Mouse (Mus musculus) liver, embryonic 15.5 days (tissue): ENCODE data around the gene 1700067P10Rik. TPM values are rescaled to one million over a fixed set of nuclear protein-coding genes. Genes with fewer than 3 reads are reported as not detected.

Experiments used
- ATAC-seq: fragments of 200-750 bp; cut with Nextera tagmentation; 2 replicates; pipeline ENCODE4 v1.8.0; 2017; ENCODE audit warnings: moderate number of reproducible peaks, mild to moderate bottlenecking, moderate library complexity; ENCODE audit not compliant: insufficient read depth
- H3K27ac ChIP-seq: fragments of 300-500 bp; sonication (generic); replicated peaks from 2 replicates; pipeline ENCODE4 v1.5.1; 2015; ENCODE audit warnings: mild to moderate bottlenecking, inconsistent platforms
- H3K27me3 ChIP-seq: fragments of 300-500 bp; sonication (generic); 2 replicates; pipeline ENCODE4 v1.6.1; 2015; ENCODE audit warnings: mild to moderate bottlenecking, inconsistent platforms
- H3K36me3 ChIP-seq: fragments of 300-500 bp; sonication (generic); replicated peaks from 2 replicates; pipeline ENCODE4 v1.6.1; 2015; ENCODE audit warnings: moderate library complexity, mild to moderate bottlenecking, inconsistent platforms
- H3K4me1 ChIP-seq: fragments of 300-500 bp; sonication (generic); replicated peaks from 2 replicates; pipeline ENCODE4 v1.6.1; 2015; ENCODE audit warnings: inconsistent platforms
- H3K4me2 ChIP-seq: fragments of 300-500 bp; sonication (generic); 2 replicates; pipeline ENCODE4 v1.6.1; 2015; ENCODE audit warnings: moderate library complexity, mild to moderate bottlenecking, inconsistent platforms
- H3K4me3 ChIP-seq: fragments of 300-500 bp; sonication (generic); replicated peaks from 2 replicates; pipeline ENCODE4 v1.5.1; 2015; ENCODE audit warnings: mild to moderate bottlenecking, inconsistent platforms
- H3K9ac ChIP-seq: fragments of 300-500 bp; sonication (generic); 2 replicates; pipeline ENCODE4 v1.6.1; 2015; ENCODE audit warnings: moderate library complexity, mild to moderate bottlenecking, inconsistent platforms
- H3K9me3 ChIP-seq: fragments of 300-500 bp; sonication (generic); replicated peaks from 2 replicates; pipeline ENCODE4 v1.6.1; 2016; ENCODE audit warnings: inconsistent platforms
- WGBS: fragments of 180-500 bp; shearing (Covaris S2); methylation state at CpG from one replicate; pipeline ENCODE4 v1.1.7; 2015; ENCODE audit warnings: mixed read lengths; ENCODE audit not compliant: insufficient replicate concordance; 5-methylcytosine and 5-hydroxymethylcytosine counted together
- polyA plus RNA-seq: library from polyadenylated mRNA; unstranded; fragments of >200 nt; fragmentation: Nextera tagmentation; extraction: Ambion mirVana; gene quantifications from 2 replicates; pipeline ENCODE4 v1.2.1, GENCODE M21; 2015

Gene 1700067P10Rik
- polyA plus RNA-seq, 1 experiment from 2014 or later, result not detected

DNA sequence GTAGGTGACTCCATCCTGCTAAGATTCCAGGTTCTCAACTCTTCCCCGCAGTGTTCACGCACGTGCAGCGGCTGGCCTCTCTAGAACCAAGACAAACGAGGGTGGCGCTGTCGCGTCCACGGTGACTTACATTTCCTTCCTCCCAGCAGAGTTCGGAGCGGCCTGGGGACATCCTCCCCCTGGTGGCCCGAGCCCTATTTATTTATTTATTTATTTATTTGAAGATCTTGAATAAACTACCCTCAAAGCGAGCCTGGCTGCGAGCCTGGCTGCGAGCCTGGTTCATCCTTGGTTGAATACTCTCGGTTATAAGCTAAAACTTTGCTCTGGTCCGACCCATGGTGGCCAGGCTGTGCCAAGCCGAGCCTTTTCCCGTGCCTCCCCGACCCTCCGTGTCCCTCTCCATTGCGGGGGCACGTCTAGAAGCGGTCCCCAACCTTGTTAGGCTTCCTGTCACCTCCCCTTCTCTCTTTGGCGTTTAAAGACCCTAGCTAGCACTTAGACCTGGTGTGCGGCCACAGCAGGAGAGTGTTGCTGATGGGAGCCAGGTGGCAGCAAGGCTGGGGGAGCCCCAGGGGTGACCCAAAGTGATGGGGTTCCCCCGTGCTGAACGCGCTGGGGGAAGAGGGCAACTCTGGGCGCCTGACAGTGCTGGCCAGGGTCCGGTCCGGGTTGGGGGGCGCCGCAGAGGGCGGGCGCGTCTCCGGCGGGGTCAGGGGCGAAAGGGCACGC lies 8.1 kb downstream of the 1700067P10Rik start:
- Histone ChIP-seq H3K27ac (peak overlapping the region; percentile 64), H3K27me3 (peaks cover 83% of the 10 kb centered on the region), H3K9ac (no peak overlapping the region), H3K4me2 (peak overlapping the region; percentile 52), H3K9me3 (0 out of 2 replicates have a peak, but pooled peaks cover 4% of the 10 kb centered on the region), H3K4me3 (0 out of 2 replicates have a peak overlapping the region, but pooled peaks have one; percentile 11), H3K36me3 (no peaks in the 10 kb centered on the region), H3K4me1 (peaks cover 16% of the 10 kb centered on the region)
- under 1% methylated on average over 41 of the region's 41 CpGs for WGBS
- ATAC-seq, result peak; percentile 10; the same call in 1 of the 2 replicates

DNA sequence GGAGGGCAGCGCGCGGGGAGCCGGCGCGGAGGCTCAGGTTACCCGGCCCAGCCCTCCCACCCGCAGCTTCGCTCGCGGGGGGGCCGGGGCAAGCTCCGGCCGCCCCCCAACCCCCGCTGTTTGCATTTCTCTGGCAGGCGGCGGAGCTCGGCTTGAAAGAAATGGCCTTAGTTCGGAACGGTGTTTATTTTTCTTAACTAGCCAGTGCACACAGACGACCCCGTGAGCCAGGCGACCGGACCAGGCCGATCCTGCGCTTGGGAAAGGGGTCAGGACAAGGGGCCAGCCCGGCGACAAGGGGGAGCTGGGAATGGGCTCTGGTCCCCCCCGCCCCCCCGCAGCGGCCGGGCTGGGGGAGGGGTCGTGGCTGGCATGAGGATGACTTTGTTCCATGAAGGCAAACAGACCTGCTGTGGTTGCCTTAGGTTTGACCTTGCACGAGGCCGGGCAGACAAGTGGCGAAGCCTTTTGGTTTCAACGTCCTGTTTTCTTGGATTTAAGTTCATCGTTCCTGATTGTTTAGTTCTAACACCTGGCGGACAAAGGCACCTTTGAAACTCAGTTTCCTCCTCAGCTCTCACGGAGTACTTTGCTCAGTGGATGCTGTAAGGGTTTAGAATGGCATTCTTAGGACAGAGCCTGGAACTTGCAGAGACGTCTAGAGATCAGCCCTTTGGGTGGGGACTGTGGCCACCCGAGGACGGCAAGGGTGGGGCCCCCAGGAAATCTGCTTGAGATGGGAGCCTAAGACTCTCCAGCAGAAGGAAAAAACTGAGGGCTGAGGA lies 8.8 kb downstream of the 1700067P10Rik start:
- H3K27ac ChIP-seq, result peak overlapping the region; percentile 70
- peaks cover 83% of the 10 kb centered on the region for H3K27me3 ChIP-seq
- no peaks in the 10 kb centered on the region for H3K36me3 ChIP-seq
- 0 out of 2 replicates have a peak, but pooled peaks cover 4% of the 10 kb centered on the region for H3K9me3 ChIP-seq
- H3K4me2 ChIP-seq, result peak overlapping the region; percentile 52
- H3K4me3 ChIP-seq, result peak overlapping the region; percentile 17; the same call in 1 of the 2 replicates
- WGBS, result under 1% methylated on average over 43 of the region's 43 CpGs
- peak; percentile 57 for ATAC-seq
- H3K9ac ChIP-seq, result no peak overlapping the region
- peaks cover 16% of the 10 kb centered on the region for H3K4me1 ChIP-seq

DNA sequence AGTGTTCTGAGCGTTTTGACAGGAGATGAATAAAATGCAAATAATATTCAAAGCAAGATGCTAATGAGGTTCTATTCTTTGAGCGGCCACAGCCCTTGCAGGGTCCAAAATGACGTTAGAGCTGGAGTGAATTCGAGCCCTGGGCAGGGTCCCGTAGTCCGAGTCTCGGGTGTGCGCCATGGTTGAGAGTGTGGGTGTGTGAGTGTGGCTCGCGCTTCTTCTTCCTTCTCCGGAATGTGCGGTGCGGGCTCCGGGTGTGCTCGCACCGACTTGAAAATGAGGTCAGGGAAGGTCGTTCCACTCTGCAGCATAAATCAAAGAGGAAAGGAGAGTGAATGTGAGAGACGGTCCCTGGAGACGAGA lies 9.4 kb downstream of the 1700067P10Rik start:
- Histone ChIP-seq H3K4me2 (peak overlapping the region; percentile 52), H3K4me3 (peak overlapping the region; percentile 18; the same call in 1 of the 2 replicates), H3K4me1 (peaks cover 16% of the 10 kb centered on the region), H3K27me3 (peaks cover 78% of the 10 kb centered on the region), H3K9ac (no peak overlapping the region), H3K9me3 (0 out of 2 replicates have a peak, but pooled peaks cover 2% of the 10 kb centered on the region), H3K36me3 (no peaks in the 10 kb centered on the region), H3K27ac (peak overlapping the region; percentile 70; the same call in 1 of the 2 replicates)
- 1% methylated on average over 19 of the region's 19 CpGs for WGBS
- ATAC-seq, result no peak

DNA sequence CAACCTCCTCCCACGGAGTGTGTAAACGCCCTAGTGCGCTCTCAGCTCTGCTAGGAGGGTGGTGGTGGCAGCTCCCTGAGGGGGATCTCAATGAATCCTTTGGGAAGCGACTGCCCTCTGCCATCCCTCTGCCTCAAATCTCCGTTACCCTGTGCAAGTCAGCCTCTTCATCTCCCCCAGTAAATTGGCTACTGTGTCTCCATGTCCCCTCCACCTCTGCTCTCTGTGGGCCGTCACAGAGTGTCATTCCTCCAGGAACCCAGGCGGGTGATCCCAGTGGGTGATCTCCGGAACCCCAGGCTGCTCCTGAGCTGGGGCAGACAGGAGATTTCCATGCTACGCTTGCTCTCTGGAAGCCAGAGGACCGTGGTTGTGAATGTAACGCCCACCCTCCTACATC lies 10.2 kb downstream of the 1700067P10Rik start:
- Histone ChIP-seq H3K9ac (no peak overlapping the region), H3K36me3 (no peaks in the 10 kb centered on the region), H3K4me1 (peaks cover 16% of the 10 kb centered on the region), H3K4me2 (0 out of 2 replicates have a peak overlapping the region, but pooled peaks have one; percentile 52), H3K27ac (no peak overlapping the region), H3K27me3 (peaks cover 70% of the 10 kb centered on the region), H3K4me3 (no peak overlapping the region), H3K9me3 (no peaks in the 10 kb centered on the region)
- 11% methylated on average over 11 of the region's 11 CpGs for WGBS
- no peak for ATAC-seq

DNA sequence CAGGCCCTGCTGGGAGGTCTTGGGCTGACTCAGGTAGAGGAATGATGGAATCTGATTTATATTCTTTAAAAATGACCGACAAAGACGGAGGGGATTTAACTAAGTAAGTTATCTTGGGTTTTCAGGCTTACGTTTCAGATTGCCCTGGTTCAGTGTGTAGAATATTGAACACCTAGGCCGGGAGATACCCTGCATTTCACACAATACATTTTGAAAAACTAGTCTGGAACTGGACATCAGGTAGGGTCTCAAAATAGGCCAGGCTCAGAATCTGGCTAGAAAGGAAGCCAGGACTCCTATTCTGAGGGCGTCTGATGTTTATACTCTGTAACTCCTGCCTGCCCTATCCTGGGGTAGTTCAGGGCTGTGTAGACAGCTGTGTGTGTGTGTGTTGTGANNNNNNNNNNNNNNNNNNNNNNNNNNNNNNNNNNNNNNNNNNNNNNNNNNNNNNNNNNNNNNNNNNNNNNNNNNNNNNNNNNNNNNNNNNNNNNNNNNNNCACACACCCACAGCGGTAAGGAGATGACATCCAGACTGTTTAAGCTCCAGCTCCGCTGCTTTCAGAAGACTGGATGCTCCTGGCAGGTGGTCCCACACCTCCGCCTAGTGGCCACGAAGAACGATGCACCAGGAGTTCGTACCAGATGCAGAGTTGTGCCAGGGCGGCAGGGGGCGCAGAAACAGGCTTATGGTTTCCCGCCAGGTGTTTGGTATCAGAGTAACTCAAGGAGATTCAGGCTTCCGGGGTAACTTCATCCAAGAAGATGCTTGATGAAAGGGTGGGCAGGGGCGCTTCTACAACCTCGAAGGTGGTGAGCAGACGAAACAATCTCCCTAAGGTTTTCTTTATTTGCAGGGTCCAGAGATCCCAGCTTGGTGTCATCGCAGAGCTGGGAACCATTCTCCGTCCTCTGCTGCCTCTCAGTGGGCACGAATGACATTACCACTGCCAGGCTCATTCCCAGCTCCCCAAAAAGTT lies 11.6 kb downstream of the 1700067P10Rik start:
- no peaks in the 10 kb centered on the region for H3K9me3 ChIP-seq
- H3K27ac ChIP-seq, result no peak overlapping the region
- H3K4me1 ChIP-seq, result peaks cover 16% of the 10 kb centered on the region
- H3K4me2 ChIP-seq, result peak overlapping the region; percentile 53
- no peak for ATAC-seq
- H3K27me3 ChIP-seq, result peaks cover 56% of the 10 kb centered on the region
- WGBS, result 10% methylated on average over 20 of the region's 21 CpGs
- no peaks in the 10 kb centered on the region for H3K36me3 ChIP-seq
- 0 out of 2 replicates have a peak overlapping the region, but pooled peaks have one; percentile 22 for H3K4me3 ChIP-seq
- H3K9ac ChIP-seq, result no peak overlapping the region

DNA sequence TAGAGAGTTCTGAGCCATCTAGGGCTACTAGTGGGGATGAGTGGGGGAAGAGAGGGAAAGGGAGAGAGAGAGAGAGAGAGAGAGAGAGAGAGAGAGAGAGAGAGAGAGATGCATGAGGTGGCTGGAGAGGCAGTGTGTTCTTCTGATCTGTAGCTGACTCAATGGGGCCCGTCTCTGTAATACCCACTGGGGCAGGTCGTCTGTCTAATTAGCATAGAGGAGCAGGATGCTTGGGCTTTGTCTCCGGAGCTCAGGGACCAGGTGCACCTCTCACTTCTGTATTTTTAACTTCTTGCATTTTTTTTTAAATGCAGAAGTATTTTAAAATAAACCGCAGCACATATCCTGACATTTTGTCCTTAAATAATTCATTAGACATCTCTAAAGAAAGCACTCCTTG lies 18.2 kb downstream of the 1700067P10Rik start:
- Histone ChIP-seq H3K36me3 (no peaks in the 10 kb centered on the region), H3K4me2 (no peak overlapping the region), H3K9me3 (no peaks in the 10 kb centered on the region), H3K27me3 (0 out of 2 replicates have a peak, but pooled peaks cover 4% of the 10 kb centered on the region), H3K27ac (no peak overlapping the region), H3K4me3 (no peak overlapping the region), H3K9ac (no peak overlapping the region), H3K4me1 (no peaks in the 10 kb centered on the region)
- WGBS, result 44% methylated on average over 4 of the region's 4 CpGs
- ATAC-seq, result no peak

DNA sequence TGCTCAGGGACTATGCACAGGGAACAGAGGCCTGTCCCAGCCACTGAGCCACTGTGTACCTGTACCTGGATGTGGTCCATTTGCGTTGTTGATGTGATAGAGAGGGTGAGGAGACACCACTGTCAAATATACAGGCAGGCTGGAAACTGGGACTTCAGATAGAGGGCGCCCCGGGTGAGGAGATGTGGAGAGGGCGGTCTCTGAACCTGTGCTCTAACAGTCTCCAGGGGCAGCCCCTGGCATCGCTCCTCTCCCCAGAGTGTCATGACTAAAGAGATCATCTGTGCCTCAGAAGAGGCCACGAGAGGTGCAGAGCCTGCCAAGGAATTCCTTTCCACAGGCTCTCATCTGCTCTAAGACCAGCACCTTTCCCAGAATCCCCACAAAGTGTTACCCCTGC lies 18.7 kb downstream of the 1700067P10Rik start:
- 45% methylated on average over 6 of the region's 6 CpGs for WGBS

DNA sequence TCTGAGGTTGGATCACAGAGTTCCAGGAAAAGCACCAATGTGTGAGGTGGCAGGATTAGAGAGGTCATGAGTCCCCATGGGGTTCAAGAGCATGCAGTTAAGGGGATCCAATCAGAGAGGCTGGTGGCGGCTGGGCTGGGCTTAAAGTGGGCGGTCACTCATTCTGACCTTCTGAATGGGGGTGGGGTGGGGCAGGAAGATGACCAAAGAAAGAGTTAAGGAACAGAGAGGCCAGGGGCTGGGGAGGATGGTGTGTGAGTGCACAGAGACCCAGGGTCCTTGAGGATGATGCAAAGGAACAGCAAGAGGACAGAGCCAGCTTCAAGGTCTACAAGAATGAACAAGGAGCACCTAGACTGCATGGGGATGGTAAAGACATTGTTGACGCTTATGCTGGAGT lies 19.4 kb downstream of the 1700067P10Rik start:
- Histone ChIP-seq H3K9me3 (no peaks in the 10 kb centered on the region; the same call in 1 of the 2 replicates), H3K27me3 (no peaks in the 10 kb centered on the region), H3K36me3 (no peaks in the 10 kb centered on the region), H3K4me3 (no peak overlapping the region), H3K9ac (no peak overlapping the region), H3K4me2 (no peak overlapping the region), H3K27ac (no peak overlapping the region), H3K4me1 (no peaks in the 10 kb centered on the region)
- 63% methylated on average over 3 of the region's 3 CpGs for WGBS
- ATAC-seq, result no peak

More for the DNA sequence above, 18.7 kb downstream of the 1700067P10Rik start:
- Histone ChIP-seq H3K27me3 (no peaks in the 10 kb centered on the region), H3K4me1 (no peaks in the 10 kb centered on the region), H3K4me3 (no peak overlapping the region), H3K9ac (no peak overlapping the region), H3K27ac (no peak overlapping the region), H3K36me3 (no peaks in the 10 kb centered on the region), H3K9me3 (no peaks in the 10 kb centered on the region), H3K4me2 (no peak overlapping the region)
- no peak for ATAC-seq

DNA sequence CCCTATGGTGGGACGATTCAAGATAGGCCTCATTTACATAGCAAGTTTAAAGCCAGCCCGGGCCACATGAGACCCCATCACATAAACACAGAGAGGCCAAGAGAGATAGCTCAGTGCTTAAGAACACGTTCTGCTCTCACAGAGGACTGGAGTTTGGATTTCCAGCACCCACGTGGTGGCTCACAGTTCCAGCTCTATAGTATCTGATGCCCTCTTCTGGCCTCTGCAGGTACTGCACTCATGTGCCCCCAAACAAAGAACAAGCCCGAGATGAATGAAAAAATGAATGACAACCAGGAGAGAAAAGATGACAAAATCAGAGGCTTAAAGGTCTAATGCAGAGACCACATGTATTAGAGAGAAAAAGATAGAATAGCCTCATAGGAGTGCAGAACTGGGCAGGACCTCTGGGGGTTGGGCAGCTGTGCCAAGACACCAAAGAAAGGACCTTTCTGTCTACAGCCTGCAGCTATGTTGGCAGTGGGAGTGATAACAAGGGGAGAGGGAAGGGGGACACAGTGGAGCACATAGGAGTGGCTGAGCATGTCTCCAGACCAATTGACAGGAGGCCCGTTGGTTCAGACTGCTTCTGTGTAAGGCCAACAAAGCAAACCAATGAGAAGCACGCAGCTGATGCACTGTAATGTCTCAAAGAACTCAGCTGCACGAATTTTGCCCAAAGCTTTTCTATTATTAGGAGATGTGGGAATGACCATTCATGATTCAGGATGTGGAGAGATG lies 21.6 kb downstream of the 1700067P10Rik start:
- no peak for ATAC-seq
- H3K9me3 ChIP-seq, result no peaks in the 10 kb centered on the region; the same call in 1 of the 2 replicates
- H3K27me3 ChIP-seq, result no peaks in the 10 kb centered on the region
- no peak overlapping the region for H3K4me2 ChIP-seq
- no peak overlapping the region for H3K4me3 ChIP-seq
- H3K27ac ChIP-seq, result no peak overlapping the region
- no peak overlapping the region for H3K9ac ChIP-seq
- 39% methylated on average over 8 of the region's 8 CpGs for WGBS
- H3K4me1 ChIP-seq, result no peaks in the 10 kb centered on the region
- H3K36me3 ChIP-seq, result no peaks in the 10 kb centered on the region

DNA sequence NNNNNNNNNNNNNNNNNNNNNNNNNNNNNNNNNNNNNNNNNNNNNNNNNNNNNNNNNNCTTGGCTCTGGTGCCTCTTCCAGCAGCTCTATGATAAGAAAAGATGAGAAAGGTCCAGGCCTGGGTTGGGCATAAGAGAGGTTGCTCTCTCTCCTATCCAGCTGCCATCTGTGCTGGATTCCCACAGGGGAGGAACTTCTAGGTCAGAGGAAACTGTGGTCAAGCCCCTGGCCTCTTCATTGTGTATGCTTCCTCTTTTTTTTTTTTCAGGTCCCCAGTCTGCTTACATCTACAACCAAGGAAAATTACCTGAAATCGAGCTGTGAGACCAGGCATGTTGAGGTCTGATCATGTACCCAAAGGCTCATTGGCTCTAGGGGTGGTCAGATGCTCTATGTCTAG lies 29.5 kb downstream of the 1700067P10Rik start:
- no peaks in the 10 kb centered on the region for H3K36me3 ChIP-seq

More for the DNA sequence above, 29.5 kb downstream of the 1700067P10Rik start:
- Histone ChIP-seq H3K4me2 (no peak overlapping the region), H3K9ac (no peak overlapping the region), H3K9me3 (no peaks in the 10 kb centered on the region; the same call in 1 of the 2 replicates), H3K27me3 (no peaks in the 10 kb centered on the region), H3K27ac (no peak overlapping the region), H3K4me1 (no peaks in the 10 kb centered on the region), H3K4me3 (no peak overlapping the region)
- 15% methylated on average over 1 of the region's 1 CpGs for WGBS
- ATAC-seq, result no peak
